Mouse (Mus musculus): Measurements from ENCODE around the gene Nanos3. TPM values are rescaled to one million over a fixed set of nuclear protein-coding genes. Genes with fewer than 3 reads are reported as not detected.

The Nanos3 gene
- total and polyA plus RNA-seq, 3 experiments = not detected

DNA sequence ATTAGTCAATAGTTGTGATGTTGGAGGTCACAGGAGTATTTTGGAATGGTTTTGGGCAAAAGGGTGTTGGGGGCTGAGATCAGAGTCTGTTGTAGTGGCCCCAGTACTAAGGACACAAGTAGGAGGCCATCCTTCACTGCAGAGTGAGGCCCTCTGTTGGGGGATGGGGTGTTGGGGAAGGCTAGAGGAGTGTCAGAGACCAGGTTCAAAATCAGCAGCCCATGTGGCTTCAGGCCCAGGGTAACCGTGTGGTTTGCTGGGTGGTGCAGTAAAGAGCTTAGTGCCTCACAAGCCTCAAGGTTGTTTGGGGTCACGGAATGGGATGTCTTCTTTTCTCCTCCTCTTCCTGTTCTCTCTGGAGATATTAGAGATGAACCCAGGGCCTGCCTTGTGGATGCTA is 58.3 kb downstream of the Nanos3 start:
- no peaks in the 10 kb centered on the region for H3K9me3 ChIP-seq (replicated peaks; ENCODE audit: low read length)
- H3K4me3 ChIP-seq (replicated peaks in 1 of 3; ENCODE audit: low read depth in 2 of 3, low read length in 2 of 3, poor library complexity in 1 of 3) = peak overlapping the region in 1 of 3 experiments; percentile 30
- H3K36me3 ChIP-seq (replicated peaks in 1 of 2; ENCODE audit: control insufficient read depth in 1 of 2, insufficient read depth in 1 of 2, low read length in 1 of 2) = peaks cover under 1 to 28% of the 10 kb centered on the region in 2 experiments
- TF ChIP-seq JUN (IDR thresholded peaks at IDR 0.05; ENCODE audit: insufficient read depth, low read depth, low read length) = no peak
- TF ChIP-seq BHLHE40 (IDR thresholded peaks at IDR 0.05; ENCODE audit: low read depth, low read length) = no peak
- peak; percentile 57; the same call in 1 of the 2 replicates for TF ChIP-seq CHD2 (IDR thresholded peaks at IDR 0.05; ENCODE audit: low read length)
- no peak for TF ChIP-seq ZMIZ1 (IDR thresholded peaks at IDR 0.05; ENCODE audit: low read depth, low read length)
- peak overlapping the region; percentile 43; the same call in 1 of the 2 replicates for H3K27ac ChIP-seq (ENCODE audit: insufficient read depth, low read depth)
- H3K4me1 ChIP-seq (ENCODE audit: control insufficient read depth in 1 of 2, insufficient read depth in 2 of 2) = peaks cover 27 to 39% of the 10 kb centered on the region in 2 experiments
- H3K79me2 ChIP-seq (replicated peaks; ENCODE audit: control insufficient read depth, extremely low read depth, insufficient read depth, poor library complexity, severe bottlenecking) = no peaks in the 10 kb centered on the region
- dilution Hi-C loops (cut with MboI; ENCODE audit: extremely low pct_ligation_motif_present, extremely low pct_unique_long_range_greater_than_20kb, low sequenced_read_pairs) = no loop called here
- in situ Hi-C loops (cut with MboI; ENCODE audit: low pct_ligation_motif_present, low pct_unique_long_range_greater_than_20kb, low sequenced_read_pairs) = no loop called here
- H3K27me3 ChIP-seq (replicated peaks) = no peaks in the 10 kb centered on the region
- H3K4me2 ChIP-seq (ENCODE audit: insufficient read depth, low read depth, poor library complexity, severe bottlenecking) = no peak overlapping the region
- peak; percentile 58 for DNase-seq (ENCODE audit: extremely low read depth)
- no peak overlapping the region for H3K9ac ChIP-seq (ENCODE audit: insufficient read depth, low read depth)

DNA sequence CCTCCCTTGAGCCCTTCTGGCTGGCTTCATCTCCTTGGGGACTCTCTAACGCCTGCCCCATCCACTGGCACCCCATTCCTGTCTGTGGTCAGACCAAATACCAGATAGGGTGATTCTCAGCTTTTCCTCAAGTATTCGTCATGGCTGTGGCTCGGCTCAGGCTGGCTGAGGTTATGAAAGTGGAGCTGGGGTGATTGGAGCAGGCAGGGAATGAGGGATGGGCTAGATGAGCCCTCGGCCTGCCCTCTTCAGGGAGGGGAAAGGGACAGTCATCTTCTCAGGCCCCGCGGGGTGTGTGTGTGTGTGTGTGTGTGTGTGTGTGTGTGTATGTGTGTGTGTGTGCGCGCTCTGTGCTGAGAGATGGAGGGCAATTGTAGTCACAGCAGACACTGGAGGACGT is 59.4 kb downstream of the Nanos3 start, which contains the start of gene Podnl1:
Gene Podnl1 (plus strand): TSS at position 334 of the 400 bp plus-strand sequence.
- in situ Hi-C loops (cut with MboI; ENCODE audit: low pct_ligation_motif_present, low pct_unique_long_range_greater_than_20kb, low sequenced_read_pairs) = no loop called here
- dilution Hi-C loops (cut with MboI; ENCODE audit: extremely low pct_ligation_motif_present, extremely low pct_unique_long_range_greater_than_20kb, low sequenced_read_pairs) = no loop called here
- TF ChIP-seq ETS1 (conservative IDR thresholded peaks at IDR 0.05; ENCODE audit: low read depth, low read length) (no peak), BHLHE40 (IDR thresholded peaks at IDR 0.05; ENCODE audit: low read depth, low read length) (no peak), MAX (IDR thresholded peaks at IDR 0.05; ENCODE audit: low read length) (no peak), ZC3H11A (IDR thresholded peaks at IDR 0.05; ENCODE audit: low read depth, low read length) (no peak), ZKSCAN1 (IDR thresholded peaks at IDR 0.05; ENCODE audit: borderline replicate concordance, low read depth, low read length) (no peak), KAT2A (IDR thresholded peaks at IDR 0.05; ENCODE audit: insufficient replicate concordance, low read length) (no peak), CTCF (conservative IDR thresholded peaks at IDR 0.05 in 1 of 2, IDR thresholded peaks at IDR 0.05 in 1 of 2; ENCODE audit: low read depth in 2 of 2, low read length in 2 of 2) (no peak), UBTF (IDR thresholded peaks at IDR 0.05; ENCODE audit: low read depth, low read length) (no peak), JUND (conservative IDR thresholded peaks at IDR 0.05; ENCODE audit: low read depth, low read length) (no peak), NRF1 (IDR thresholded peaks at IDR 0.05; ENCODE audit: low read depth, low read length) (no peak), PAX5 (IDR thresholded peaks at IDR 0.05; ENCODE audit: low read length) (no peak), EP300 (IDR thresholded peaks at IDR 0.05; ENCODE audit: low read length) (no peak), RAD21 (IDR thresholded peaks at IDR 0.05; ENCODE audit: low read depth, low read length) (no peak), USF2 (conservative IDR thresholded peaks at IDR 0.05; ENCODE audit: low read depth, low read length) (no peak), MAFK (IDR thresholded peaks at IDR 0.05; ENCODE audit: insufficient replicate concordance, low read length) (no peak), NELFE (IDR thresholded peaks at IDR 0.05; ENCODE audit: low read depth, low read length) (no peak), IRF4 (IDR thresholded peaks at IDR 0.05; ENCODE audit: low read depth, low read length) (no peak), POLR2A (IDR thresholded peaks at IDR 0.05; ENCODE audit: low read depth, low read length) (no peak)

More for the DNA sequence above, 59.4 kb downstream of the Nanos3 start, which contains the start of gene Podnl1:
- Histone ChIP-seq H3K4me2 (ENCODE audit: insufficient read depth, low read depth, poor library complexity, severe bottlenecking) (no peak within 1 kb of the TSS), H3K79me2 (replicated peaks; ENCODE audit: control insufficient read depth, extremely low read depth, insufficient read depth, poor library complexity, severe bottlenecking) (no peaks in the 10 kb centered on the region), H3K36me3 (replicated peaks in 1 of 2; ENCODE audit: control insufficient read depth in 1 of 2, insufficient read depth in 1 of 2, low read length in 1 of 2) (peaks cover 0 to 17% of the 10 kb centered on the region in 2 experiments), H3K4me1 (ENCODE audit: control insufficient read depth in 1 of 2, insufficient read depth in 2 of 2) (peaks cover 27 to 34% of the 10 kb centered on the region in 2 experiments), H3K27me3 (replicated peaks) (peaks cover 2% of the 10 kb centered on the region), H3K9ac (ENCODE audit: insufficient read depth, low read depth) (no peak within 1 kb of the TSS), H3K27ac (ENCODE audit: insufficient read depth, low read depth) (peak within 1 kb of the TSS; percentile 43; the same call in 1 of the 2 replicates), H3K9me3 (replicated peaks; ENCODE audit: low read length) (no peaks in the 10 kb centered on the region), H3K4me3 (replicated peaks in 1 of 3; ENCODE audit: low read depth in 2 of 3, low read length in 2 of 3, poor library complexity in 1 of 3) (peak within 1 kb of the TSS in 1 of 3 experiments; percentile 30)
- no peak for DNase-seq (ENCODE audit: extremely low read depth)

Other genes starting within 250 kb of the Nanos3 start
- gene Gm10644, start 230.0 kb downstream of the Nanos3 start, total RNA-seq (2012; rRNA removed) = 1.1 and 1.7 TPM in 2 replicates
- gene Gm10644, start 230.0 kb downstream of the Nanos3 start, total RNA-seq (2014; rRNA removed) = 0.58 TPM in 2 replicates
- gene Gm10644, start 230.0 kb downstream of the Nanos3 start, polyA plus RNA-seq (2012; ENCODE audit: insufficient read length, low read depth) = 0.44 and 0.72 TPM in 2 replicates
- gene Asf1b, start 229.7 kb downstream of the Nanos3 start, total RNA-seq (2012; rRNA removed) = 71.1 and 94.5 TPM in 2 replicates
- gene Asf1b, start 229.7 kb downstream of the Nanos3 start, total RNA-seq (2014; rRNA removed) = 58.9 and 62.2 TPM in 2 replicates
- 86.3 and 101 TPM in 2 replicates for gene Asf1b, start 229.7 kb downstream of the Nanos3 start, polyA plus RNA-seq (2012; ENCODE audit: insufficient read length, low read depth)
- 16.9 and 18.5 TPM in 2 replicates for gene Prkaca, start 212.2 kb downstream of the Nanos3 start, total RNA-seq (2012; rRNA removed)
- gene Prkaca, start 212.2 kb downstream of the Nanos3 start, total RNA-seq (2014; rRNA removed) = 14.0 and 14.7 TPM in 2 replicates
- 23.4 and 27.3 TPM in 2 replicates for gene Prkaca, start 212.2 kb downstream of the Nanos3 start, polyA plus RNA-seq (2012; ENCODE audit: insufficient read length, low read depth)
- 54.5 and 62.6 TPM in 2 replicates for gene Samd1, start 187.5 kb downstream of the Nanos3 start, total RNA-seq (2012; rRNA removed)
- 37.4 and 42.3 TPM in 2 replicates for gene Samd1, start 187.5 kb downstream of the Nanos3 start, total RNA-seq (2014; rRNA removed)
- gene Samd1, start 187.5 kb downstream of the Nanos3 start, polyA plus RNA-seq (2012; ENCODE audit: insufficient read length, low read depth) = 38.9 and 42.1 TPM in 2 replicates
- 0.38 and 0.80 TPM in 2 replicates for gene 1700067K01Rik, start 183.7 kb downstream of the Nanos3 start, total RNA-seq (2012; rRNA removed)
- gene 1700067K01Rik, start 183.7 kb downstream of the Nanos3 start, total RNA-seq (2014; rRNA removed) = not detected in 2 replicates
- gene 1700067K01Rik, start 183.7 kb downstream of the Nanos3 start, polyA plus RNA-seq (2012; ENCODE audit: insufficient read length, low read depth) = 0.55 and 0.67 TPM in 2 replicates
- not detected in 2 replicates for gene 2210011C24Rik, start 173.0 kb downstream of the Nanos3 start, total RNA-seq (2012; rRNA removed)
- not detected in 2 replicates for gene 2210011C24Rik, start 173.0 kb downstream of the Nanos3 start, total RNA-seq (2014; rRNA removed)
- not detected in 2 replicates for gene 2210011C24Rik, start 173.0 kb downstream of the Nanos3 start, polyA plus RNA-seq (2012; ENCODE audit: insufficient read length, low read depth)
- gene Palm3, start 163.7 kb downstream of the Nanos3 start, total RNA-seq (2012; rRNA removed) = 0.13 TPM in 2 replicates
- 0.12 and 0.16 TPM in 2 replicates for gene Palm3, start 163.7 kb downstream of the Nanos3 start, total RNA-seq (2014; rRNA removed)
- 0.44 and 0.77 TPM in 2 replicates for gene Palm3, start 163.7 kb downstream of the Nanos3 start, polyA plus RNA-seq (2012; ENCODE audit: insufficient read length, low read depth)
- gene Il27ra, start 142.6 kb downstream of the Nanos3 start, total RNA-seq (2012; rRNA removed) = 0.97 and 1.4 TPM in 2 replicates
- 2.1 and 2.3 TPM in 2 replicates for gene Il27ra, start 142.6 kb downstream of the Nanos3 start, total RNA-seq (2014; rRNA removed)
- gene Il27ra, start 142.6 kb downstream of the Nanos3 start, polyA plus RNA-seq (2012; ENCODE audit: insufficient read length, low read depth) = 2.4 and 3.0 TPM in 2 replicates
- not detected in 2 replicates for gene Rln3, start 140.2 kb downstream of the Nanos3 start, total RNA-seq (2012; rRNA removed)
- not detected in 2 replicates for gene Rln3, start 140.2 kb downstream of the Nanos3 start, total RNA-seq (2014; rRNA removed)
- gene Rln3, start 140.2 kb downstream of the Nanos3 start, polyA plus RNA-seq (2012; ENCODE audit: insufficient read length, low read depth) = not detected in 2 replicates
- 0.55 and 0.76 TPM in 2 replicates for gene Gm10643, start 120.1 kb downstream of the Nanos3 start, total RNA-seq (2012; rRNA removed)
- 0.39 and 0.42 TPM in 2 replicates for gene Gm10643, start 120.1 kb downstream of the Nanos3 start, total RNA-seq (2014; rRNA removed)
- gene Gm10643, start 120.1 kb downstream of the Nanos3 start, polyA plus RNA-seq (2012; ENCODE audit: insufficient read length, low read depth) = 0.14 TPM in 1 of 2 replicates, not detected in the other
- gene Rfx1, start 118.4 kb downstream of the Nanos3 start, total RNA-seq (2012; rRNA removed) = 9.9 and 10.8 TPM in 2 replicates
- gene Rfx1, start 118.4 kb downstream of the Nanos3 start, total RNA-seq (2014; rRNA removed) = 3.2 and 3.5 TPM in 2 replicates
- 10.7 and 13.1 TPM in 2 replicates for gene Rfx1, start 118.4 kb downstream of the Nanos3 start, polyA plus RNA-seq (2012; ENCODE audit: insufficient read length, low read depth)
- 44.3 and 47.9 TPM in 2 replicates for gene Dcaf15, start 80.4 kb downstream of the Nanos3 start, total RNA-seq (2012; rRNA removed)
- gene Dcaf15, start 80.4 kb downstream of the Nanos3 start, total RNA-seq (2014; rRNA removed) = 38.5 and 39.3 TPM in 2 replicates
- 48.3 and 50.7 TPM in 2 replicates for gene Dcaf15, start 80.4 kb downstream of the Nanos3 start, polyA plus RNA-seq (2012; ENCODE audit: insufficient read length, low read depth)
- gene Podnl1, start 59.2 kb downstream of the Nanos3 start, total RNA-seq (2012; rRNA removed) = 0.92 and 0.98 TPM in 2 replicates
- gene Podnl1, start 59.2 kb downstream of the Nanos3 start, total RNA-seq (2014; rRNA removed) = 1.8 and 2.0 TPM in 2 replicates
- 2.8 TPM in 2 replicates for gene Podnl1, start 59.2 kb downstream of the Nanos3 start, polyA plus RNA-seq (2012; ENCODE audit: insufficient read length, low read depth)
- 7.8 and 8.2 TPM in 2 replicates for gene Cc2d1a, start 37.3 kb downstream of the Nanos3 start, total RNA-seq (2012; rRNA removed)
- gene Cc2d1a, start 37.3 kb downstream of the Nanos3 start, total RNA-seq (2014; rRNA removed) = 2.5 and 2.8 TPM in 2 replicates
- 10.5 and 11.4 TPM in 2 replicates for gene Cc2d1a, start 37.3 kb downstream of the Nanos3 start, polyA plus RNA-seq (2012; ENCODE audit: insufficient read length, low read depth)
- gene 4930432K21Rik, start 37.2 kb downstream of the Nanos3 start, total RNA-seq (2012; rRNA removed) = 0.04 TPM in 1 of 2 replicates, not detected in the other
- 0.09 TPM in 1 of 2 replicates, not detected in the other for gene 4930432K21Rik, start 37.2 kb downstream of the Nanos3 start, total RNA-seq (2014; rRNA removed)
- not detected in 2 replicates for gene 4930432K21Rik, start 37.2 kb downstream of the Nanos3 start, polyA plus RNA-seq (2012; ENCODE audit: insufficient read length, low read depth)
- 6.3 and 9.7 TPM in 2 replicates for gene Zswim4, start 51.8 kb upstream of the Nanos3 start, total RNA-seq (2012; rRNA removed)
- 4.7 and 4.9 TPM in 2 replicates for gene Zswim4, start 51.8 kb upstream of the Nanos3 start, total RNA-seq (2014; rRNA removed)
- gene Zswim4, start 51.8 kb upstream of the Nanos3 start, polyA plus RNA-seq (2012; ENCODE audit: insufficient read length, low read depth) = 6.5 and 9.1 TPM in 2 replicates
- 225 and 266 TPM in 2 replicates for gene D8Ertd738e, start 64.5 kb upstream of the Nanos3 start, total RNA-seq (2012; rRNA removed)
- 213 and 228 TPM in 2 replicates for gene D8Ertd738e, start 64.5 kb upstream of the Nanos3 start, total RNA-seq (2014; rRNA removed)
- gene D8Ertd738e, start 64.5 kb upstream of the Nanos3 start, polyA plus RNA-seq (2012; ENCODE audit: insufficient read length, low read depth) = 217 and 262 TPM in 2 replicates
- gene Mri1, start 72.1 kb upstream of the Nanos3 start, total RNA-seq (2012; rRNA removed) = 51.6 and 58.6 TPM in 2 replicates
- 79.7 and 102 TPM in 2 replicates for gene Mri1, start 72.1 kb upstream of the Nanos3 start, total RNA-seq (2014; rRNA removed)
- 62.1 and 70.8 TPM in 2 replicates for gene Mri1, start 72.1 kb upstream of the Nanos3 start, polyA plus RNA-seq (2012; ENCODE audit: insufficient read length, low read depth)
- gene Ccdc130, start 85.2 kb upstream of the Nanos3 start, total RNA-seq (2012; rRNA removed) = 7.8 and 13.2 TPM in 2 replicates
- gene Ccdc130, start 85.2 kb upstream of the Nanos3 start, total RNA-seq (2014; rRNA removed) = 5.7 and 6.0 TPM in 2 replicates
- 10.7 and 13.0 TPM in 2 replicates for gene Ccdc130, start 85.2 kb upstream of the Nanos3 start, polyA plus RNA-seq (2012; ENCODE audit: insufficient read length, low read depth)
- gene Cacna1a, start 203.2 kb upstream of the Nanos3 start, total RNA-seq (2012; rRNA removed) = 6.9 and 9.1 TPM in 2 replicates
- 2.6 and 2.7 TPM in 2 replicates for gene Cacna1a, start 203.2 kb upstream of the Nanos3 start, total RNA-seq (2014; rRNA removed)
- gene Cacna1a, start 203.2 kb upstream of the Nanos3 start, polyA plus RNA-seq (2012; ENCODE audit: insufficient read length, low read depth) = 8.2 and 9.4 TPM in 2 replicates

Data from CH12.LX (cell line).